8 mouse cellular contexts compared by ENCODE assay signal in genomic region chr7:122133338-122133625, GRCm38 (mm10). TPM values are rescaled to one million over a fixed set of nuclear protein-coding genes. Genes with fewer than 3 reads are reported as not detected.
DNase-seq lines count a peak whose midpoint lies in the region; ATAC-seq and TF ChIP-seq lines count a peak whose summit lies in the region.

No protein-coding gene starts in this region.

- H3K27ac ChIP-seq in kidney, postnatal 0 days = peak overlapping the region; percentile 70
- H3K27ac ChIP-seq in embryonic facial prominence, embryonic 10.5 days (replicated peaks) = peak overlapping the region; percentile 93
- peak overlapping the region; percentile 75 for H3K27ac ChIP-seq in hindbrain, postnatal 0 days
- H3K27ac ChIP-seq in midbrain, postnatal 0 days (ENCODE audit: low read depth, low read length) = peak overlapping the region; percentile 80

- no peak for TF ChIP-seq CTCF in kidney, postnatal 0 days (IDR thresholded peaks at IDR 0.05; ENCODE audit: low read depth)
- TF ChIP-seq CTCF in hindbrain, postnatal 0 days (IDR thresholded peaks at IDR 0.05; ENCODE audit: low read depth) = no peak
- no peak for TF ChIP-seq CTCF in midbrain, postnatal 0 days (IDR thresholded peaks at IDR 0.05)

- intact Hi-C loops in left cerebral cortex, postnatal 25 days (cut with DNase I) = loop anchor here (2.0 kb wide), 1 partner anchor 66 kb away; the partner anchor contains the start of genes Ears2 and Ubfd1

- H3K4me3 ChIP-seq in kidney, postnatal 0 days (replicated peaks; ENCODE audit: low read depth, low read length) = peak overlapping the region; percentile 88
- H3K4me3 ChIP-seq in embryonic facial prominence, embryonic 10.5 days = peak overlapping the region; percentile 95
- H3K4me3 ChIP-seq in hindbrain, postnatal 0 days (ENCODE audit: low read length) = peak overlapping the region; percentile 74
- H3K4me3 ChIP-seq in midbrain, postnatal 0 days (ENCODE audit: low read depth, low read length) = peak overlapping the region; percentile 83

- no peak for DNase-seq in kidney, postnatal 0 days (ENCODE audit: low spot score)
- no peak for DNase-seq in kidney, postnatal 36 days
- no peak for DNase-seq in embryonic facial prominence, embryonic 10.5 days (ENCODE audit: low spot score)
- no peak for DNase-seq in hindbrain, postnatal 0 days (ENCODE audit: low spot score)
- no peak for DNase-seq in midbrain, postnatal 0 days (ENCODE audit: low spot score)
- no peak for DNase-seq in frontal cortex, adult 2 months (ENCODE audit: extremely low spot score in 1 of 2, low spot score in 1 of 2)
- DNase-seq in left cerebral cortex, postnatal 25 days (ENCODE audit: low spot score in 2 of 2) = no peak
- no peak for DNase-seq in layer of hippocampus, adult 11-12 months (ENCODE audit: low spot score)

- no peak for ATAC-seq in kidney, postnatal 0 days (replicated peaks; ENCODE audit: low FRiP score, low read depth)
- ATAC-seq in hindbrain, postnatal 0 days = no peak; the same call in 1 of the 2 replicates
- no peak; the same call in 1 of the 2 replicates for ATAC-seq in midbrain, postnatal 0 days (ENCODE audit: low FRiP score)

- no peaks in the 10 kb centered on the region for H3K27me3 ChIP-seq in kidney, postnatal 0 days (ENCODE audit: insufficient read depth, low read length)
- H3K27me3 ChIP-seq in embryonic facial prominence, embryonic 10.5 days (replicated peaks; ENCODE audit: low read depth, poor library complexity, severe bottlenecking) = no peaks in the 10 kb centered on the region
- no peaks in the 10 kb centered on the region for H3K27me3 ChIP-seq in hindbrain, postnatal 0 days (ENCODE audit: insufficient read depth, low read length)
- H3K27me3 ChIP-seq in midbrain, postnatal 0 days (ENCODE audit: insufficient read depth, low read length) = no peaks in the 10 kb centered on the region

- H3K9ac ChIP-seq in kidney, postnatal 0 days (ENCODE audit: low read depth, low read length) = peak overlapping the region; percentile 65
- H3K9ac ChIP-seq in hindbrain, postnatal 0 days (replicated peaks; ENCODE audit: low read length) = peak overlapping the region; percentile 81
- peak overlapping the region; percentile 83 for H3K9ac ChIP-seq in midbrain, postnatal 0 days (replicated peaks; ENCODE audit: low read length, poor library complexity, severe bottlenecking)

- 18% methylated on average over 8 of the region's 8 CpGs for WGBS in kidney, postnatal 0 days
- WGBS in embryonic facial prominence, embryonic 10.5 days = 19% methylated on average over 8 of the region's 8 CpGs
- WGBS in hindbrain, postnatal 0 days = 16% methylated on average over 8 of the region's 8 CpGs
- 16% methylated on average over 8 of the region's 8 CpGs for WGBS in midbrain, postnatal 0 days

- no peaks in the 10 kb centered on the region for H3K9me3 ChIP-seq in kidney, postnatal 0 days (replicated peaks; ENCODE audit: low read length)
- H3K9me3 ChIP-seq in embryonic facial prominence, embryonic 10.5 days = no peaks in the 10 kb centered on the region
- no peaks in the 10 kb centered on the region for H3K9me3 ChIP-seq in hindbrain, postnatal 0 days (ENCODE audit: low read length)
- H3K9me3 ChIP-seq in midbrain, postnatal 0 days (ENCODE audit: low read length) = no peaks in the 10 kb centered on the region

- no peaks in the 10 kb centered on the region for H3K4me1 ChIP-seq in kidney, postnatal 0 days (replicated peaks; ENCODE audit: insufficient read depth, low read length)
- peaks cover 18% of the 10 kb centered on the region for H3K4me1 ChIP-seq in embryonic facial prominence, embryonic 10.5 days
- no peaks in the 10 kb centered on the region for H3K4me1 ChIP-seq in hindbrain, postnatal 0 days (ENCODE audit: insufficient read depth, low read length)
- H3K4me1 ChIP-seq in midbrain, postnatal 0 days (ENCODE audit: insufficient read depth, low read length) = 0 out of 2 replicates have a peak, but pooled peaks cover 6% of the 10 kb centered on the region

- peaks cover 11% of the 10 kb centered on the region; the same call in 1 of the 2 replicates for H3K36me3 ChIP-seq in kidney, postnatal 0 days (ENCODE audit: insufficient read depth, low read length)
- peaks cover 54% of the 10 kb centered on the region for H3K36me3 ChIP-seq in embryonic facial prominence, embryonic 10.5 days (replicated peaks)
- H3K36me3 ChIP-seq in hindbrain, postnatal 0 days (ENCODE audit: insufficient read depth, low read length) = peaks cover 29% of the 10 kb centered on the region; the same call in 1 of the 2 replicates
- H3K36me3 ChIP-seq in midbrain, postnatal 0 days (ENCODE audit: insufficient read depth, low read length) = peaks cover 24% of the 10 kb centered on the region

- peak overlapping the region; percentile 69 for H3K4me2 ChIP-seq in kidney, postnatal 0 days (ENCODE audit: low read length)
- peak overlapping the region; percentile 99 for H3K4me2 ChIP-seq in hindbrain, postnatal 0 days (ENCODE audit: low read depth, low read length)
- peak overlapping the region; percentile 92 for H3K4me2 ChIP-seq in midbrain, postnatal 0 days (ENCODE audit: low read depth, low read length, poor library complexity, severe bottlenecking)

RNA-seq across cellular contexts. Expression of gene Dctn5, which starts 0.4 kb away (rescaled TPM):
- 85.7 and 96.3 TPM in 2 replicates for polyA plus RNA-seq in kidney, postnatal 0 days (2015; fragmentation: Nextera tagmentation; extraction: Ambion mirVana)
- 117 and 120 TPM in 2 replicates for polyA plus RNA-seq in embryonic facial prominence, embryonic 10.5 days (2016; fragmentation: Nextera tagmentation; extraction: Ambion mirVana)
- total RNA-seq in hindbrain, postnatal 0 days (2014; rRNA removed) = 96.1 and 117 TPM in 2 replicates
- polyA plus RNA-seq in hindbrain, postnatal 0 days (2015; fragmentation: Nextera tagmentation; extraction: Ambion mirVana) = 143 and 154 TPM in 2 replicates
- total RNA-seq in midbrain, postnatal 0 days (2014; rRNA removed) = 106 TPM in 2 replicates
- polyA plus RNA-seq in midbrain, postnatal 0 days (2015; fragmentation: Nextera tagmentation; extraction: Ambion mirVana) = 144 and 169 TPM in 2 replicates
- polyA plus RNA-seq in frontal cortex, adult 2 months (2012; rRNA removed) = 121 and 123 TPM in 2 replicates
- total RNA-seq in left cerebral cortex, postnatal 25 days (2021) = 100 to 1,000 TPM in 1 of 2 experiments, 10 to 100 TPM in 1; 99.1 to 105 TPM

RNA-seq across cellular contexts. Expression of gene Palb2, which starts 0.5 kb away (rescaled TPM):
- polyA plus RNA-seq in kidney, postnatal 0 days (2015; fragmentation: Nextera tagmentation; extraction: Ambion mirVana) = 8.1 and 8.2 TPM in 2 replicates
- polyA plus RNA-seq in embryonic facial prominence, embryonic 10.5 days (2016; fragmentation: Nextera tagmentation; extraction: Ambion mirVana) = 25.6 and 27.0 TPM in 2 replicates
- 2.6 and 5.4 TPM in 2 replicates for total RNA-seq in hindbrain, postnatal 0 days (2014; rRNA removed)
- 2.0 and 2.8 TPM in 2 replicates for polyA plus RNA-seq in hindbrain, postnatal 0 days (2015; fragmentation: Nextera tagmentation; extraction: Ambion mirVana)
- total RNA-seq in midbrain, postnatal 0 days (2014; rRNA removed) = 1.5 and 4.0 TPM in 2 replicates
- polyA plus RNA-seq in midbrain, postnatal 0 days (2015; fragmentation: Nextera tagmentation; extraction: Ambion mirVana) = 2.1 and 2.5 TPM in 2 replicates
- 1.7 and 2.1 TPM in 2 replicates for polyA plus RNA-seq in frontal cortex, adult 2 months (2012; rRNA removed)
- 1 to 10 TPM; 1.0 to 2.6 TPM for total RNA-seq in left cerebral cortex, postnatal 25 days (2021)

RNA-seq across cellular contexts. Expression of gene Plk1, which starts 26.0 kb away (rescaled TPM):
- polyA plus RNA-seq in kidney, postnatal 0 days (2015; fragmentation: Nextera tagmentation; extraction: Ambion mirVana) = 46.6 and 51.4 TPM in 2 replicates
- polyA plus RNA-seq in embryonic facial prominence, embryonic 10.5 days (2016; fragmentation: Nextera tagmentation; extraction: Ambion mirVana) = 230 and 244 TPM in 2 replicates
- total RNA-seq in hindbrain, postnatal 0 days (2014; rRNA removed) = 12.0 and 15.6 TPM in 2 replicates
- 15.1 and 18.5 TPM in 2 replicates for polyA plus RNA-seq in hindbrain, postnatal 0 days (2015; fragmentation: Nextera tagmentation; extraction: Ambion mirVana)
- 4.1 and 6.6 TPM in 2 replicates for total RNA-seq in midbrain, postnatal 0 days (2014; rRNA removed)
- 6.3 and 6.7 TPM in 2 replicates for polyA plus RNA-seq in midbrain, postnatal 0 days (2015; fragmentation: Nextera tagmentation; extraction: Ambion mirVana)
- 3.1 and 3.4 TPM in 2 replicates for polyA plus RNA-seq in frontal cortex, adult 2 months (2012; rRNA removed)
- total RNA-seq in left cerebral cortex, postnatal 25 days (2021) = 1 to 10 TPM; 1.4 to 2.2 TPM

RNA-seq across cellular contexts. Expression of gene Ndufab1, which starts 31.6 kb away (rescaled TPM):
- polyA plus RNA-seq in kidney, postnatal 0 days (2015; fragmentation: Nextera tagmentation; extraction: Ambion mirVana) = 975 and 1,004 TPM in 2 replicates
- polyA plus RNA-seq in embryonic facial prominence, embryonic 10.5 days (2016; fragmentation: Nextera tagmentation; extraction: Ambion mirVana) = 763 and 789 TPM in 2 replicates
- total RNA-seq in hindbrain, postnatal 0 days (2014; rRNA removed) = 41.4 and 67.2 TPM in 2 replicates
- polyA plus RNA-seq in hindbrain, postnatal 0 days (2015; fragmentation: Nextera tagmentation; extraction: Ambion mirVana) = 815 and 826 TPM in 2 replicates
- 43.0 and 67.9 TPM in 2 replicates for total RNA-seq in midbrain, postnatal 0 days (2014; rRNA removed)
- polyA plus RNA-seq in midbrain, postnatal 0 days (2015; fragmentation: Nextera tagmentation; extraction: Ambion mirVana) = 711 and 727 TPM in 2 replicates
- polyA plus RNA-seq in frontal cortex, adult 2 months (2012; rRNA removed) = 231 and 248 TPM in 2 replicates
- total RNA-seq in left cerebral cortex, postnatal 25 days (2021) = 100 to 1,000 TPM; 258 to 307 TPM

RNA-seq across cellular contexts. Expression of gene Ern2, which starts 52.7 kb away (rescaled TPM):
- 0.10 and 0.12 TPM in 2 replicates for polyA plus RNA-seq in kidney, postnatal 0 days (2015; fragmentation: Nextera tagmentation; extraction: Ambion mirVana)
- polyA plus RNA-seq in embryonic facial prominence, embryonic 10.5 days (2016; fragmentation: Nextera tagmentation; extraction: Ambion mirVana) = 0.05 TPM in 2 replicates
- 1.6 and 2.0 TPM in 2 replicates for total RNA-seq in hindbrain, postnatal 0 days (2014; rRNA removed)
- 1.4 TPM in 2 replicates for polyA plus RNA-seq in hindbrain, postnatal 0 days (2015; fragmentation: Nextera tagmentation; extraction: Ambion mirVana)
- 2.4 and 3.6 TPM in 2 replicates for total RNA-seq in midbrain, postnatal 0 days (2014; rRNA removed)
- polyA plus RNA-seq in midbrain, postnatal 0 days (2015; fragmentation: Nextera tagmentation; extraction: Ambion mirVana) = 2.0 and 2.6 TPM in 2 replicates
- 0.17 and 0.20 TPM in 2 replicates for polyA plus RNA-seq in frontal cortex, adult 2 months (2012; rRNA removed)
- total RNA-seq in left cerebral cortex, postnatal 25 days (2021) = under 1 TPM; 0.25 to 0.44 TPM
